Mouse (Mus musculus) midbrain, embryonic 13.5 days (tissue): ENCODE results near the gene 9430038I01Rik. TPM values are rescaled to one million over a fixed set of nuclear protein-coding genes. Genes with fewer than 3 reads are reported as not detected.
A peak's percentile ranks its signal among the peaks of the same experiment; 100 is the strongest.

Experiments used
- ATAC-seq: fragments of 200-750 bp; cut with Nextera tagmentation; 2 replicates; pipeline ENCODE4 v1.8.0; 2017; ENCODE audit warnings: mild to moderate bottlenecking, moderate TSS enrichment, moderate library complexity
- H3K27ac ChIP-seq: fragments of 300-500 bp; sonication (generic); 2 replicates; pipeline ENCODE4 v1.5.1; 2015; ENCODE audit warnings: inconsistent platforms, mild to moderate bottlenecking, moderate library complexity
- H3K27me3 ChIP-seq: fragments of 300-500 bp; sonication (generic); 2 replicates; pipeline ENCODE4 v1.6.1; 2015; ENCODE audit warnings: mild to moderate bottlenecking, inconsistent platforms
- H3K36me3 ChIP-seq: fragments of 300-500 bp; sonication (generic); 2 replicates; pipeline ENCODE4 v1.6.1; 2015; ENCODE audit warnings: mild to moderate bottlenecking, inconsistent platforms
- H3K4me1 ChIP-seq: fragments of 300-500 bp; sonication (generic); replicated peaks from 2 replicates; pipeline ENCODE4 v1.6.1; 2015; ENCODE audit warnings: inconsistent platforms
- H3K4me2 ChIP-seq: fragments of 300-500 bp; sonication (generic); replicated peaks from 2 replicates; pipeline ENCODE4 v1.6.1; 2015; ENCODE audit warnings: moderate library complexity, mild to moderate bottlenecking, inconsistent platforms
- H3K4me3 ChIP-seq: fragments of 300-500 bp; sonication (generic); replicated peaks from 2 replicates; pipeline ENCODE4 v1.5.1; 2015; ENCODE audit warnings: mild to moderate bottlenecking, inconsistent platforms
- H3K9ac ChIP-seq: fragments of 300-500 bp; sonication (generic); replicated peaks from 2 replicates; pipeline ENCODE4 v1.6.1; 2015; ENCODE audit warnings: mild to moderate bottlenecking, inconsistent platforms
- H3K9me3 ChIP-seq: fragments of 300-500 bp; sonication (generic); 2 replicates; pipeline ENCODE4 v1.6.1; 2016; ENCODE audit warnings: mild to moderate bottlenecking, inconsistent platforms
- WGBS: fragments of 180-500 bp; shearing (Covaris S2); methylation state at CpG from one replicate; pipeline ENCODE4 v1.1.7; 2015; 5-methylcytosine and 5-hydroxymethylcytosine counted together
- polyA plus RNA-seq: library from polyadenylated mRNA; unstranded; fragments of >200 nt; fragmentation: Nextera tagmentation; extraction: Ambion mirVana; gene quantifications from 2 replicates; pipeline ENCODE4 v1.2.1, GENCODE M21; 2015

The 9430038I01Rik gene
- polyA plus RNA-seq, 1 experiment from 2014 or later: 11.9 TPM

DNA sequence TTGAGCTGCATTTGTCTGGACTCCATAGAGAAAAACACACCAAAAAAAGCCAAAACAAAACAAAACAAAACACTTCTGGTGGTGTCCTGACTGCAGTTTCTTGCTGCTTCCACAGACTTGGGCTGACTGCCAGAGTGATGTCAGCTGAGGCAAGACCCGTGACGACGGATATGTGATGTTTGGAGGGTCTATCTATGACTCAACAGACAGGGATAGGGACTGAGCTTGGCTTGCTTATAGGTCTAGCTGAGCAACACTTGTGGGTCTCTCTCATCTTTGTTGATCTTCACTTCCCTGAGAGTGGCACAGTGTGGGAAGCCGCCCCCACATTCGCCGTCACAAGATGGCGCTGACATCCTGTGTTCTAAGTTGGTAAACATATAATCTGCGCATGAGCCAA, 4.1 kb upstream of the 9430038I01Rik start:
- no peaks in the 10 kb centered on the region for H3K36me3 ChIP-seq
- H3K9ac ChIP-seq: no peak overlapping the region
- 94% methylated on average over 8 of the region's 8 CpGs for WGBS
- no peak for ATAC-seq
- H3K9me3 ChIP-seq: no peaks in the 10 kb centered on the region
- no peak overlapping the region for H3K27ac ChIP-seq
- no peak overlapping the region for H3K4me3 ChIP-seq
- H3K4me1 ChIP-seq: peaks cover 8% of the 10 kb centered on the region
- H3K4me2 ChIP-seq: no peak overlapping the region
- no peaks in the 10 kb centered on the region for H3K27me3 ChIP-seq

DNA sequence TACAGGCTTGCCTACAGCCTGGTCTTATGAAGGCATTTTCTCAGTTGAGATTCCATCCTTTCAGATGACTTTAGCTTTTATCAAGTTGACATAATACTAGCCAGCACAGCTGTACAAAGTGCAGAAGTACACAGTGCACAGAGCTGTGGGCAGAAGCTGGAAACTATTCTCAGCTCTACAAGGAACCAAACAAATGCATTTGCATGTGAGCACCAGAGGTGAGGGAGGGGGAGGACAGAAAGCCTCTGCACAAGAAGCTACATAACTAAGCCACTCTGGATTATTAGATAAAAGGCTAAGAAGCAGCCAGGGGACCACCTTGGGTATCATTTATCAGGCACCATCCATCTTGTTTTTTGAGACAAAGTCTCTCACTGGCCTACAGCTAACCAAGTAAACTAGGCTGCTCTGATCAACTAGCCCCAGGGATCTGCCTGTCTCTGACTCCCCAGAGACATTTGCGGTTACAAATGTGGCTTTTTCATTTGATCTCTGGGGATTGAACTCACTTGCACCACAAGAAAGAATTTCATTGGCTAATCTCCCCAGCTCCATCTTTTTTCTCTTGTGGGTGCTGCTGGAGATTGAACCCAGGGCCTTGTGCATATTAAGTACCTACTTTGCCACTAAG, 3.0 kb downstream of the 9430038I01Rik start:
- no peak for ATAC-seq
- H3K4me1 ChIP-seq: peaks cover 11% of the 10 kb centered on the region
- H3K27me3 ChIP-seq: no peaks in the 10 kb centered on the region
- 92% methylated on average over 1 of the region's 1 CpGs for WGBS
- no peak overlapping the region for H3K4me2 ChIP-seq
- no peak overlapping the region for H3K9ac ChIP-seq
- no peaks in the 10 kb centered on the region for H3K36me3 ChIP-seq
- H3K9me3 ChIP-seq: no peaks in the 10 kb centered on the region
- no peak overlapping the region for H3K4me3 ChIP-seq
- no peak overlapping the region for H3K27ac ChIP-seq

DNA sequence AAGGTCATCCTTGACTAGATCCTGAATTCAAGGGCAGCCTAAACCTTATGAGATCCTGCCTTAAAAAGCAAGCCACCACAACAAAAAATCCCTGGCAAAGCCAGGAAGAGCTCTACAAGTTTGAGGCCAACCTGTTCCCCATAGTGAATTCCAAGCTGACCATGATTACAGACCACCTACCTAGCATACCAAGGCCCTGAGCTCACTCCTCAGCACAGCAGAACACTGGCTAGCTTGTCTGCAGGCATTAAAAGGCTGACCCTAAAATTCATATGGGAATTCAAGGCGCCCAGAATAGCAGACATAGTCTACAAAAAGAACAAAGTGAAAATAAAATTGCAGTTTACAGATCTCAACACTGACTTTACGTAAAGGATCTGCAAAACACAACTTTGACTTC, 6.4 kb downstream of the 9430038I01Rik start:
- no peaks in the 10 kb centered on the region; the same call in 1 of the 2 replicates for H3K9me3 ChIP-seq
- H3K4me3 ChIP-seq: no peak overlapping the region
- no peaks in the 10 kb centered on the region for H3K4me1 ChIP-seq
- no peak for ATAC-seq
- no peaks in the 10 kb centered on the region for H3K27me3 ChIP-seq
- no peaks in the 10 kb centered on the region for H3K36me3 ChIP-seq
- no peak overlapping the region for H3K27ac ChIP-seq
- H3K9ac ChIP-seq: no peak overlapping the region
- no peak overlapping the region for H3K4me2 ChIP-seq
- WGBS: 93% methylated on average over 2 of the region's 2 CpGs

DNA sequence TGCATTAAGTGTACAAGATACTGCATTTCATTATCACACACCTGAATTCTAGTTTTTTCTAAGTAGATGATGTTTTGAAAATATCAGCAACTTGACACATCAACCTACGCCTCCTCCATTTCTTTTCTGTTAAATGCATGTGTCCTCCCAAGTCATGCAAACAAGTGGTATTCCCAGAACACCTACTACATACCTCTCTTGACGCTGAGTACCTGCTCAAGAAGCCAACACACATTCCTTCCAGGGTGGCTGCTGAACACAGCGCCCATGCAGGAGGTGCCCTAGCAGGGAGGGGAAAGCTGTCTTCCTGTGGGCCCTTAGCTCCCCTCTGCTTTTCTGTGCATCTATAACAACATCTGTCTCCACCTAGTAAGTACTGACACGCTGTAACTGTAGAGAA, 11.6 kb downstream of the 9430038I01Rik start:
- no peaks in the 10 kb centered on the region for H3K4me1 ChIP-seq
- H3K9me3 ChIP-seq: no peaks in the 10 kb centered on the region; the same call in 1 of the 2 replicates
- H3K27me3 ChIP-seq: no peaks in the 10 kb centered on the region
- ATAC-seq: no peak
- no peak overlapping the region for H3K4me2 ChIP-seq
- H3K36me3 ChIP-seq: no peaks in the 10 kb centered on the region
- no peak overlapping the region for H3K27ac ChIP-seq
- H3K9ac ChIP-seq: no peak overlapping the region
- H3K4me3 ChIP-seq: no peak overlapping the region
- whole genome bisulfite sequencing: 97% methylated on average over 4 of the region's 4 CpGs

DNA sequence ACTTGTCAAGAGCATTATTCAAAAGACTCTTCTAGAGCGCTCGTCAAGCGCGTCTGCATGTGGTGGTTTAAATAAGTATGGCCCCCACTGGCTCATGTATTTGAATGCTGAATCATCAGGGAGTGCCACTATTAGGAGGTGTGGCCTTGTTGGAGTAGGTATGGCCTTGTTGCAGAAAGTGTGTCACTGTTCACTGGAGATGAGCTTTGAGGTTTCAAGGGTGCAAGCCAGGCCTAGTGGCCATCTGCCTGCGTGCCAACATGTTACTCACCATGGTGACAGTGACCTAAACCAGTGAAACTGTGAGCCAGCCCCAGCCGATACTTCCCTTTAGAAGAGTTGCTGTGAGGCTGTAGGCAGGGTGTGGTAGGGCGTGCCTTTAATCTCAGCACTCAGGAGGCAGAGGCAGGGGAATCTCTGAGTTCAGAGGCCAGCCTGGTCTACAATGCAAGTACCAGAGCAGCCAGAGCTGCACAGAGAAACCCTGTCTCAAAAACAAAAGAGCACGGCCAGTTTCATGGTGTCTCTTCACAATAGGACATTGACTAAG, 13.1 kb downstream of the 9430038I01Rik start:
- no peaks in the 10 kb centered on the region for H3K27me3 ChIP-seq
- no peaks in the 10 kb centered on the region; the same call in 1 of the 2 replicates for H3K9me3 ChIP-seq
- H3K4me1 ChIP-seq: no peaks in the 10 kb centered on the region
- H3K4me3 ChIP-seq: no peak overlapping the region
- no peak overlapping the region for H3K4me2 ChIP-seq
- no peak overlapping the region for H3K27ac ChIP-seq
- WGBS: 94% methylated on average over 8 of the region's 8 CpGs
- ATAC-seq: no peak
- H3K36me3 ChIP-seq: no peaks in the 10 kb centered on the region
- H3K9ac ChIP-seq: no peak overlapping the region

DNA sequence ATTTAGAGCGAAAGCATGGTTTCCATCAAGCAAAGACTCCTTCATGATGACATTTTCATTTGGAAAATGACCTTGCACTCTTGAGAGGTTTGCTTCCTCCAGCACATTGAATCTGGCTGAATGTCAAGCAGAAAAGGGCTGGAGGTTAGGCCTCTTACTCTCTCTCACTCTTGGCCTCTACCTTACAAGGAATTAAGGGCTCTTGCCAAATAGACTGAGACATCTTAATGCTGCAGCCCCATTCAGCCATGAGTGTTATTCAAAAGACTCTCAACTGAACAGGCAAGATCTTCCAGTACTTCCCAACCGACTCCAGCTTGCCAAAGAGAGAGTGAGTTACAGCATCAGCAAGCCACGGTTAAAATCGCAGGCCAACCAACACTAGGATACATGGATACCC, 15.1 kb downstream of the 9430038I01Rik start:
- H3K27me3 ChIP-seq: no peaks in the 10 kb centered on the region
- H3K36me3 ChIP-seq: no peaks in the 10 kb centered on the region
- 89% methylated on average over 4 of the region's 4 CpGs for WGBS
- no peak overlapping the region for H3K27ac ChIP-seq
- no peak overlapping the region for H3K4me2 ChIP-seq
- H3K9me3 ChIP-seq: no peaks in the 10 kb centered on the region
- no peaks in the 10 kb centered on the region for H3K4me1 ChIP-seq
- no peak for ATAC-seq
- no peak overlapping the region for H3K9ac ChIP-seq
- no peak overlapping the region for H3K4me3 ChIP-seq

GRCm38 (mm10) chr7:137387863-137388262, 22.7 kb downstream of the 9430038I01Rik start:
- no peak for ATAC-seq
- H3K27ac ChIP-seq: no peak overlapping the region
- H3K36me3 ChIP-seq: no peaks in the 10 kb centered on the region
- no peak overlapping the region for H3K4me2 ChIP-seq
- H3K27me3 ChIP-seq: no peaks in the 10 kb centered on the region
- H3K4me1 ChIP-seq: no peaks in the 10 kb centered on the region
- no peak overlapping the region for H3K4me3 ChIP-seq
- 81% methylated on average over 5 of the region's 5 CpGs for whole genome bisulfite sequencing
- no peak overlapping the region for H3K9ac ChIP-seq
- H3K9me3 ChIP-seq: no peaks in the 10 kb centered on the region

DNA sequence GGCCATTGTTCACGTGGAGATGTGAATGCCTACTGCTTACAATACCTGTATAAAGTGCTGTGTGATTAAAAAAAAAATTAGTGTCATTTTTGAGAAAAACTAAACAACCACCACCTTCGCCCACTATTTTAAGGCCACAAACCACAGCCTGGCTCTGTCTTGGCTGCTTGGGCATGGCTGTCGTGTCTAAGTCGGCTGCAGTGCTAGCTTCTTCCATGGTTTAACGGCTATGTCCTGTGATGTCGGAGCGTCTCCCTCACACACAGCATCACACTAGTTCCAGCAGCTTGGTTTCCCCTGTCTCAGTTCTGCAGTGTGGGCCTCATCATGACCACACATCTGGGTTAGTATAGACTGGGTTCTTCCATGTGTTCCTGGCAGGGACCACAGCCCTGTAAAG, 35.6 kb downstream of the 9430038I01Rik start:
- Histone ChIP-seq H3K4me3 (no peak overlapping the region), H3K4me1 (peaks cover 4% of the 10 kb centered on the region; the same call in 1 of the 2 replicates), H3K27me3 (peaks cover 18% of the 10 kb centered on the region), H3K36me3 (0 out of 2 replicates have a peak, but pooled peaks cover 4% of the 10 kb centered on the region), H3K9ac (no peak overlapping the region), H3K4me2 (no peak overlapping the region), H3K9me3 (no peaks in the 10 kb centered on the region), H3K27ac (no peak overlapping the region)
- no peak for ATAC-seq
- WGBS: 95% methylated on average over 7 of the region's 7 CpGs

DNA sequence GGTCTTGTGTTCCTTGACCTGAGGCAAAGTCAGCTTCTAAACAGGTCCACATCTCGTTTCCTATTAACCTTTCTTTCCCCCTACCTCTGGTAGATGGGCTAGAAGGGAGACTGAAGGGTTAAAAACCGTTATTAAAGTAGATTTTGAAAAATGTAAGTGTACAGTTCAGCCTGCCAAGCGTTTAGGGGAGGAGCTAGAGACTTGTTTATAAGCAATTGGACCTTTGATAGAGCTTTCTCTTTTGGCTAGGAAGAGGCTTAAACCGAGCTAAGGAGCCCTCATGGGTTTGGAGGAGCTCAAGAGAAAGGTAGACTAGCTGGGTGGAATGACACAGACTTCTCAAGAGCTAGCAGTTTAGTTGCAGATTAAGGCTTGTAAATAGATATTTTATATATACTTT, 38.8 kb downstream of the 9430038I01Rik start:
- H3K27me3 ChIP-seq: peaks cover 36% of the 10 kb centered on the region
- no peak overlapping the region for H3K9ac ChIP-seq
- 76% methylated on average over 4 of the region's 4 CpGs for WGBS
- H3K27ac ChIP-seq: no peak overlapping the region
- no peak for ATAC-seq
- no peak overlapping the region for H3K4me3 ChIP-seq
- H3K9me3 ChIP-seq: no peaks in the 10 kb centered on the region
- no peak overlapping the region for H3K4me2 ChIP-seq
- H3K36me3 ChIP-seq: 0 out of 2 replicates have a peak, but pooled peaks cover 4% of the 10 kb centered on the region
- H3K4me1 ChIP-seq: peaks cover 4% of the 10 kb centered on the region; the same call in 1 of the 2 replicates

- Histone ChIP-seq H3K9me3 (no peaks in the 10 kb centered on the region), H3K27me3 (peaks cover 41% of the 10 kb centered on the region), H3K4me1 (peaks cover 4% of the 10 kb centered on the region; the same call in 1 of the 2 replicates), H3K9ac (no peak overlapping the region), H3K4me2 (no peak overlapping the region), H3K27ac (no peak overlapping the region), H3K36me3 (0 out of 2 replicates have a peak, but pooled peaks cover 4% of the 10 kb centered on the region), H3K4me3 (no peak overlapping the region)
- ATAC-seq: peak; percentile 50; the same call in 1 of the 2 replicates
- WGBS: 27% methylated on average over 2 of the region's 2 CpGs
Measured at GRCm38 (mm10) chr7:137370175-137370574, 40.4 kb downstream of the 9430038I01Rik start.

DNA sequence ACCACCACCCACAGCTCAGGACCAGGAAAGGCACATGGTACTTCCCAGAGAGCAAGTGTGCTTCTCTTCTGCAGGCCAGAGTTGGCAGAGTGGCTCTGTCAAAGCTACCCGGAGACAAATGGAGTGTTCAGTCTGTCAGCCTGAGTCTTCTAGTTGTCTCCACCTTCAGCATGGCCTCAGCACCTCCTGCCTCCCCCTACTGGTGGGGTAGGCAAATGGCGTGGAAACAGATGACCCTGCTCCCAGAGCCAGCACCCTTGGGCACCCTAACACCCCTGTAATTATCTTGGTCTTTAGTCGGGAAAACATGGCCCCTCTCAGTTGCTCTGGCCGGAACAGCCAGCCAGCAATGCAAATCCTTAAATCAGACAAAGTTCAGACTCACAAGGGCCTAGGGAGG, 43.8 kb downstream of the 9430038I01Rik start:
- no peak overlapping the region for H3K4me2 ChIP-seq
- H3K9ac ChIP-seq: no peak overlapping the region
- H3K9me3 ChIP-seq: no peaks in the 10 kb centered on the region
- H3K4me1 ChIP-seq: peaks cover 4% of the 10 kb centered on the region; the same call in 1 of the 2 replicates
- H3K4me3 ChIP-seq: no peak overlapping the region
- WGBS: 85% methylated on average over 4 of the region's 4 CpGs
- peaks cover 33% of the 10 kb centered on the region for H3K27me3 ChIP-seq
- no peak overlapping the region for H3K27ac ChIP-seq
- H3K36me3 ChIP-seq: no peaks in the 10 kb centered on the region
- no peak for ATAC-seq

DNA sequence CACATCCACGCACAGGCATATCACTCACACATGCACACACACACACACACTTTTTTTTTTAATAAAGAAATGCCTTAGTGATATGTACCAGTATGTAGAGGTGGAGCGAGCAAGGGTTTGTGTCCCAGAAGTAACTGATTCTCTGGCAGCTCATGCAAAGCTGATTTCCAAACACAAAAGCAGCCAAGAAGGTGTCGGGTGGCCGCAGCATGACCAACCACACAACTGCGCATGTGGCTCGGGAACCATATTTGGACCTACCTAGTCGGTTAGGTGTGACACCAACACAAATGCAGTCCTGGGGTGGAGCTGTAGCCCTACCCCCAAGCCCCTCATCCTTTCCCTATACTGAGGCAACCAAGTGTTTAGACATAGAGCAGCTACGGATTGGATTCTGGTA, 45.5 kb downstream of the 9430038I01Rik start:
- Histone ChIP-seq H3K4me2 (no peak overlapping the region), H3K27me3 (peaks cover 22% of the 10 kb centered on the region), H3K9me3 (no peaks in the 10 kb centered on the region), H3K36me3 (no peaks in the 10 kb centered on the region), H3K27ac (no peak overlapping the region), H3K9ac (no peak overlapping the region), H3K4me3 (no peak overlapping the region), H3K4me1 (no peaks in the 10 kb centered on the region)
- 91% methylated on average over 8 of the region's 8 CpGs for WGBS
- no peak for ATAC-seq
